Mouse (Mus musculus) intestine, embryonic 14.5 days (tissue): ENCODE data around the gene Hspd1. TPM values are rescaled to one million over a fixed set of nuclear protein-coding genes. Genes with fewer than 3 reads are reported as not detected.
"Not testable (repeated sequence)": the region's sequence is repeated elsewhere in the genome, so short reads cannot be mapped to it uniquely, and the experiment has no call there.

Experiments used
- ATAC-seq: fragments of 200-750 bp; cut with Nextera tagmentation; replicated peaks from 2 replicates; pipeline ENCODE4 v1.8.0; 2017; ENCODE audit warnings: low read depth, moderate number of reproducible peaks, moderate TSS enrichment, moderate library complexity; ENCODE audit not compliant: low FRiP score, low TSS enrichment
- DNase-seq: peaks from one replicate; pipeline ENCODE4 v3.0.0-alpha.2; 2018; ENCODE audit warnings: low spot score
- H3K27ac ChIP-seq: fragments of 300-500 bp; sonication (generic); 2 replicates; pipeline ENCODE4 v1.5.1; 2014; ENCODE audit warnings: low read depth, mild to moderate bottlenecking, control low read depth
- H3K27me3 ChIP-seq: fragments of 300-500 bp; sonication (generic); replicated peaks from 2 replicates; pipeline ENCODE4 v1.6.1; 2014; ENCODE audit warnings: low read length, control low read depth; ENCODE audit not compliant: control insufficient read depth, insufficient read depth
- H3K36me3 ChIP-seq: fragments of 300-500 bp; sonication (generic); 2 replicates; pipeline ENCODE4 v1.6.1; 2014; ENCODE audit warnings: low read length, control low read depth; ENCODE audit not compliant: control insufficient read depth, insufficient read depth
- H3K4me1 ChIP-seq: fragments of 300-500 bp; sonication (generic); replicated peaks from 2 replicates; pipeline ENCODE4 v1.6.1; 2014; ENCODE audit warnings: low read length, control low read depth, mixed read lengths; ENCODE audit not compliant: control insufficient read depth, insufficient read depth
- H3K4me2 ChIP-seq: fragments of 300-500 bp; sonication (generic); 2 replicates; pipeline ENCODE4 v1.6.1; 2014; ENCODE audit warnings: low read length
- H3K4me3 ChIP-seq: fragments of 300-500 bp; sonication (generic); 2 replicates; pipeline ENCODE4 v1.5.1; 2014; ENCODE audit warnings: low read depth, low read length, control low read depth, mixed read lengths
- H3K9ac ChIP-seq: fragments of 300-500 bp; sonication (generic); 2 replicates; pipeline ENCODE4 v1.6.1; 2014; ENCODE audit warnings: mild to moderate bottlenecking, low read length
- H3K9me3 ChIP-seq: fragments of 300-500 bp; sonication (generic); 2 replicates; pipeline ENCODE4 v1.6.1; 2016; ENCODE audit warnings: low read length, control low read depth; ENCODE audit not compliant: control insufficient read depth
- WGBS: fragments of 180-500 bp; shearing (Covaris S2); extraction: QIAGEN DNeasy Blood & Tissue Kit; methylation state at CpG from one replicate; pipeline ENCODE4 v1.1.7; 2014; 5-methylcytosine and 5-hydroxymethylcytosine counted together
- polyA plus RNA-seq: library from polyadenylated mRNA; unstranded; fragments of >200 nt; fragmentation: Nextera tagmentation; extraction: Ambion mirVana; gene quantifications from 2 replicates; pipeline ENCODE4 v1.2.1, GENCODE M21; 2014

The Hspd1 gene
- polyA plus RNA-seq, 1 experiment from 2014 or later, result 509 TPM

DNA sequence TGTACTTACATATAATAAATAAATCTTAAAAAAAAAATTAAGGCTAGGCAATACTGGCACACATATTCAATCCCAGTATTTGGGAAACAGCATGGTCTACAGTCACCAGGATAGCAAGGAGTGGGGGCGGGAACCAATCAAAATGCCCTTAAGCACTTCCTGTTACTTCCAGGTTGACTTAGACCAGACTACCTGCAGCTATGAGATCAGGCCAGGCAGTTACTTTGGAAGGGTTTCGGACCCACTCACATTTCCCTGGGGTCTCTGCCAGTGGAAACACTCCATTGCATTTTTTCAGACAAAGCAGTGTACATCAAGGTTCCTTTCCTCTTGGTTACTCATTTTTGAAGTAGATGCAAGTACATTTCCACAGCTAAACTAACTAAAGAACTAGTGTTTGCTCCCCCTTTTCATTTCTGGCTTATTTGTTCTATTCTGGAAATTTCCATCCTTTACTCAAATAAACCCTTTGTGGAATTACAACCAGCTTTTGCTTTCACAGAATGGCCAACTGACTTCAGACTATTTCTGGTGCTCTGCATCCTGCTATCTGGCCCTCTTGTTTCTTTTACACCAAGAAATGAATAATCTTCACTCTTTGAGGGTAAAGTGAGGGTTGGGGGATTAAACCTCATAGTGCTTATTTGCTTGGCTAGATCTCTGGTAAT, 11.1 kb downstream of the Hspd1 start:
- ATAC-seq (peak; percentile 34; the same call in 1 of the 2 replicates), DNase-seq (no peak)
- Histone ChIP-seq H3K9ac (no peak overlapping the region), H3K36me3 (peaks cover 51% of the 10 kb centered on the region), H3K27ac (no peak overlapping the region), H3K4me1 (no peaks in the 10 kb centered on the region), H3K27me3 (no peaks in the 10 kb centered on the region), H3K4me2 (no peak overlapping the region), H3K4me3 (no peak overlapping the region), H3K9me3 (no peaks in the 10 kb centered on the region)
- 94% methylated on average over 2 of the region's 2 CpGs for WGBS

DNA sequence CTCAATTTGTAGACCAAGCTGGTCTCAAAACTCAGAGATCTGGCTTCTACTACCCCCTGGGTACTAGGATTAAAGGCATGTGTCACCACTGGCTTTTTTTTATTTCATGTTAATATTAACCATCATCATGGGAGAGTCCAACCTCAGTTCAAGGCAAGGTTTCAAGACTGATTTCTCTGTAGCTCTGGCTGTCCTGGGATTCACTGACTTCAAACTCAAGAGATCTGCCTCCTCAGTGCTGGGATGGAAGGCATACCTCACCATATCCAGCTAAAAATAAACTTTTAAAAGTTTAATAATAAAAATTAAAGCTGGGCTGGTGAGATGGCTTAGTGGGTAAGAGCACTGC, 11.7 kb downstream of the Hspd1 start:
- DNase-seq, result no peak
- Histone ChIP-seq H3K4me3 (no peak overlapping the region), H3K4me1 (no peaks in the 10 kb centered on the region), H3K9ac (no peak overlapping the region), H3K4me2 (no peak overlapping the region), H3K27ac (no peak overlapping the region), H3K9me3 (no peaks in the 10 kb centered on the region), H3K36me3 (peaks cover 50% of the 10 kb centered on the region), H3K27me3 (no peaks in the 10 kb centered on the region)
- ATAC-seq, result no peak

DNA sequence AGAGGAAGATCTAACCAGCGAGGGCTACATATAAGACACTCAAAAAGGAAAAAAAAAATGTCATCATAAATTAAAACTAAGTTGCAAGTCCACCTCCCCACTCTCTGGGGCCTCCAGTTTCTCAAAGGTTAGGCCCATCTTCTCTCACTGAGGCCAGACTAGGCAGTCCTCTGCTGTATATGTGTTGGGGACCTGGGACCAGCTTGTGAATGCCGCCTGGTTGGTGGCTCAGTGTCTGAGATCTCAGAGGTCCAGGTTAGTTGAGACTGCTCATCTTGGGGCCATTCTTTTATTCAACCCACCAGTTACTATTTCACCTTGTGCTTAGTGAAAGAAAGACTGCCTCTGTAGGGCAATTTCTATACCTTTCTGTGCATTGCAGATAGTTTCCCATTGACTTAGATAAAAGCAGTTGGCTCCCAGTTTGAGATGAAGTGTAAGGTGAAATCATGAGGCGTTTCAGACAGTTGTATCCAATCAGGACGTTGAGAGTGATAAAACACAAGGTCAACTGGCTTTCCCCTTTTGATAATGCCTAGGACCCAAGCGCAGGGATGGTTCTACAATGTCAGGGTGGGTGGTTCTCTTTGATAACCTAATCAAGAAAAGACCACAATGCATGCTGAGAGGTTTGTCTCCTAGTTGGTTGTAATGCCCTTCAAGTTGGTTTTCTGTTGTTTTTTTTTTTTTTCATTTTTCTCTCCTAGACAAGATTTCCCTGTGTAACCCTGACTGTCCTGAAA, 12.2 kb downstream of the Hspd1 start:
- peaks cover 45% of the 10 kb centered on the region for H3K36me3 ChIP-seq
- H3K9me3 ChIP-seq, result no peaks in the 10 kb centered on the region
- no peak for DNase-seq
- H3K27me3 ChIP-seq, result no peaks in the 10 kb centered on the region
- no peak overlapping the region for H3K9ac ChIP-seq
- ATAC-seq, result no peak; the same call in 1 of the 2 replicates
- no peak overlapping the region for H3K4me2 ChIP-seq
- no peak overlapping the region for H3K4me3 ChIP-seq
- no peaks in the 10 kb centered on the region for H3K4me1 ChIP-seq
- no peak overlapping the region for H3K27ac ChIP-seq
- WGBS, result 67% methylated on average over 5 of the region's 5 CpGs

- no peaks in the 10 kb centered on the region for H3K27me3 ChIP-seq
- DNase-seq (no peak), ATAC-seq (no peak)
- no peaks in the 10 kb centered on the region for H3K4me1 ChIP-seq
- WGBS, result 42% methylated on average over 2 of the region's 2 CpGs
- no peak overlapping the region for H3K27ac ChIP-seq
- H3K36me3 ChIP-seq, result peaks cover 36% of the 10 kb centered on the region
- no peak overlapping the region for H3K4me3 ChIP-seq
- no peak overlapping the region for H3K9ac ChIP-seq
- no peak overlapping the region for H3K4me2 ChIP-seq
- no peaks in the 10 kb centered on the region for H3K9me3 ChIP-seq
These were observed 13.3 kb downstream of the Hspd1 start for GRCm38 (mm10) chr1:55074757-55075156.

GRCm38 (mm10) chr1:55072328-55072727, 15.7 kb downstream of the Hspd1 start:
- H3K9me3 ChIP-seq, H3K9ac ChIP-seq, ATAC-seq, H3K4me3 ChIP-seq, H3K27me3 ChIP-seq, DNase-seq, H3K4me2 ChIP-seq, H3K4me1 ChIP-seq, H3K27ac ChIP-seq: not testable (repeated sequence)
- H3K36me3 ChIP-seq, result peaks cover 29% of the 10 kb centered on the region

DNA sequence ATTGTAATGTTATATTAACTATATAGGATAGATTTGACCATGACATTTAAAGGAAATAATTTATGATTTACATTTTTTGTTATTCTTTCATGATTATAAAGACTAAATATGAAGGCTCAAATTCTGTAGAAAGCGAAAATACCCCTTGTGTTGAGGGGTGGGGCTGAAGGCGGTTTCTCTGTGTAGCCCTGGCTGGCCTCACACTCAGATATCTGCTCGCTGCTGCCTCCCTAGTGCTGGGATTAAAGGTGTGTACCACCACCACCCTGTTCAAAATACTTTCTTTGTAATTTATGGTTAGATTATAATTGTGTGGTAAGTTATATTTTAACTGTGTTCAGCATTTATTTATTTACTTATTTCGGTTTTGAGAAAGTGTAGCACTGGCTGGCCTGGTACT, 26.3 kb downstream of the Hspd1 start:
- DNase-seq, result no peak
- Histone ChIP-seq H3K4me3 (no peak overlapping the region), H3K27ac (no peak overlapping the region), H3K4me1 (no peaks in the 10 kb centered on the region), H3K27me3 (no peaks in the 10 kb centered on the region), H3K36me3 (peaks cover 32% of the 10 kb centered on the region), H3K4me2 (no peak overlapping the region), H3K9ac (no peak overlapping the region), H3K9me3 (no peaks in the 10 kb centered on the region)
- WGBS, result 90% methylated on average over 4 of the region's 4 CpGs
- ATAC-seq, result no peak

GRCm38 (mm10) chr1:55061099-55061498, 26.9 kb downstream of the Hspd1 start:
- WGBS, result 84% methylated on average over 5 of the region's 5 CpGs

DNA sequence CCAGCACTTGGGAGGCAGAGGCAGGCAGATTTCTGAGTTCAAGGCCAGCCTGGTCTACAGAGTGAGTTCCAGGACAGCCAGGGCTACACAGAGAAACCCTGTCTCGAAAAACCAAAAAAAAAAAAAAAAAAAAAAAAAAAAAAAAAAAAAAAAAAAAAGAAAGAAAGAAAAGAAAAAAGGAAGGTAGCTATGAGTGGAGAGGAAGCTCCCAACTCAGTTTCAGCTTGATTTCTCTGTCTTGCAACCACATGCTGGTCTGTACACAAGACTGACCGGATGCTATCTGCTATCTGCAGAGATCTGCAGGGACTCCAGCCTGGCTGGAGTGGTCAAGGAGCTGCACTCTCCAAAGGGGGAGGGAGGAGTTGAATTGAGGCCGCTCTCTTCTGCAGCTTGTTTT, 29.7 kb downstream of the Hspd1 start:
- H3K4me2 ChIP-seq, H3K9ac ChIP-seq, ATAC-seq, H3K27me3 ChIP-seq, DNase-seq, H3K4me1 ChIP-seq, H3K27ac ChIP-seq, H3K9me3 ChIP-seq, H3K36me3 ChIP-seq, H3K4me3 ChIP-seq: not testable (repeated sequence)
- WGBS, result 89% methylated on average over 2 of the region's 3 CpGs

More at GRCm38 (mm10) chr1:55061099-55061498, 26.9 kb downstream of the Hspd1 start:
- Histone ChIP-seq H3K27ac (no peak overlapping the region), H3K27me3 (no peaks in the 10 kb centered on the region), H3K4me2 (no peak overlapping the region), H3K4me3 (no peak overlapping the region), H3K36me3 (peaks cover 30% of the 10 kb centered on the region), H3K9ac (no peak overlapping the region), H3K4me1 (no peaks in the 10 kb centered on the region), H3K9me3 (no peaks in the 10 kb centered on the region)
- DNase-seq (no peak), ATAC-seq (no peak)
